Mouse (Mus musculus) bone marrow macrophage, adult 2 months (primary cell): ENCODE data around the gene Olfr437. TPM values are rescaled to one million over a fixed set of nuclear protein-coding genes. Genes with fewer than 3 reads are reported as not detected.
"Not testable (repeated sequence)": the region's sequence is repeated elsewhere in the genome, so short reads cannot be mapped to it uniquely, and the experiment has no call there.

Experiments used
- H3K27ac ChIP-seq: 2 replicates; pipeline ENCODE4 v1.5.1; 2012; ENCODE audit warnings: low read depth, low read length; ENCODE audit not compliant: insufficient read depth
- H3K4me1 ChIP-seq: 2 replicates; pipeline ENCODE4 v1.6.1; 2012; ENCODE audit warnings: low read length; ENCODE audit not compliant: control insufficient read depth, insufficient read depth
- H3K4me3 ChIP-seq: 2 replicates; pipeline ENCODE4 v1.5.1; 2012; ENCODE audit warnings: mild to moderate bottlenecking, low read length, moderate library complexity; ENCODE audit not compliant: insufficient read depth
- CTCF ChIP-seq: IDR thresholded peaks from 2 replicates; pipeline ENCODE4 v1.5.1; 2012; ENCODE audit warnings: low read depth, mild to moderate bottlenecking, low read length, moderate library complexity
- POLR2A ChIP-seq: IDR thresholded peaks from 2 replicates; pipeline ENCODE4 v1.6.1; 2012; ENCODE audit warnings: mild to moderate bottlenecking, low read depth, low read length, borderline replicate concordance
- polyA plus RNA-seq: library from polyadenylated mRNA; stranded (reverse); fragments of >200 nt; gene quantifications from 2 replicates; pipeline ENCODE4 v1.2.4, GENCODE M21; 2012; ENCODE audit not compliant: missing spikeins, insufficient read depth, insufficient read length

Olfr437 gene
- polyA plus RNA-seq: not detected in 2 replicates

GRCm38 (mm10) chr6:43162982-43163381, at the start of gene Olfr437:
Gene Olfr437 (plus strand): TSS chr6:43163282.
- TF ChIP-seq CTCF: no peak
- TF ChIP-seq POLR2A: no peak
- H3K4me3 ChIP-seq: no peak within 1 kb of the TSS
- no peak within 1 kb of the TSS for H3K27ac ChIP-seq
- no peaks in the 10 kb centered on the region for H3K4me1 ChIP-seq

GRCm38 (mm10) chr6:43146267-43146666, 16.8 kb upstream of the Olfr437 start, which contains the start of gene Olfr237-ps1:
Gene Olfr237-ps1 (plus strand): TSS chr6:43146567.
- not testable (repeated sequence) for H3K27ac ChIP-seq, H3K4me1 ChIP-seq, H3K4me3 ChIP-seq

DNA sequence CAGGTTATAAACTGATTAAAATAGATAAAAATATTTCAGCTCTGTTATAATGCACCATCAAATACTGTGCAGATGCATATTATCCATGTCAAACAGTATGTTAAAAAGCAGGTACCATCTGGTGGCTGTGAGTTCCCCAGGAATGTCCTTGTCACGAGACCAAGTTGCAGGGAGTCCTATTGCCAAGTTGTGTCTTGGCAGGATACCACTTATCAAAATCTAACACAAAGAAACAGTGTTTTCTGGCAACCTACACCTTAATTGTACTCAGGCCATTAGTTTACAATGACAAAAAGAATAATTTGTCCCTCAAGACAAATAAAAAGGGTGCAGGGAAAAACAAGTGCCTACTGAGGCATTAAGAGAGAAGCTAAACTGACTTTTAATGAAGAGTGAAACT, 3.6 kb upstream of the Olfr437 start:
- TF ChIP-seq CTCF (no peak), POLR2A (no peak)
- H3K27ac ChIP-seq: no peak overlapping the region
- H3K4me3 ChIP-seq: no peak overlapping the region
- H3K4me1 ChIP-seq: no peaks in the 10 kb centered on the region

DNA sequence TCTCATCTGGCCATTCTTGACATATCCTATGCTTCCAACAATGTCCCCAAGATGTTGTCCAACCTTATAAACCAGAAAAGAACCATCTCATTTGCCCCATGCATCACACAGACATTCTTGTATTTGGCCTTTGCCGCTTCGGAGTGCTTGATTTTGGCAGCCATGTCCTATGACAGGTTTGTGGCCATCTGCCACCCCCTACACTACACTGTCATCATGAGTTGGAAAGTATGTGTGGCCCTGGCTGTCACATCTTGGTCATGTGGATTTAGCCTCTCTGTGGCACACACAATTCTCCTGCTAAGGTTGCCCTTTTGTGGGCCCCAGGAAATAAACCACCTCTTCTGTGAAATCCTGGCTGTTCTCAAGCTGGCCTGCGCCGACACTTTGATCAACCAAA, 4.2 kb downstream of the Olfr437 start:
- TF ChIP-seq CTCF (no peak), POLR2A (no peak)
- Histone ChIP-seq H3K27ac (no peak overlapping the region), H3K4me3 (no peak overlapping the region)

GRCm38 (mm10) chr6:43171840-43172239, 8.8 kb downstream of the Olfr437 start, which contains the start of gene Olfr13:
Gene Olfr13 (plus strand): TSS chr6:43172140.
- no peaks in the 10 kb centered on the region for H3K4me1 ChIP-seq
- no peak within 1 kb of the TSS for H3K4me3 ChIP-seq
- H3K27ac ChIP-seq: no peak within 1 kb of the TSS
- TF ChIP-seq CTCF (no peak), POLR2A (no peak)

More for the DNA sequence above, 4.2 kb downstream of the Olfr437 start:
- H3K4me1 ChIP-seq: no peaks in the 10 kb centered on the region

- Histone ChIP-seq H3K27ac (no peak overlapping the region), H3K4me1 (no peaks in the 10 kb centered on the region), H3K4me3 (no peak overlapping the region)
- TF ChIP-seq POLR2A (no peak), CTCF (no peak)
Measured at GRCm38 (mm10) chr6:43178129-43178528, 15.0 kb downstream of the Olfr437 start.

DNA sequence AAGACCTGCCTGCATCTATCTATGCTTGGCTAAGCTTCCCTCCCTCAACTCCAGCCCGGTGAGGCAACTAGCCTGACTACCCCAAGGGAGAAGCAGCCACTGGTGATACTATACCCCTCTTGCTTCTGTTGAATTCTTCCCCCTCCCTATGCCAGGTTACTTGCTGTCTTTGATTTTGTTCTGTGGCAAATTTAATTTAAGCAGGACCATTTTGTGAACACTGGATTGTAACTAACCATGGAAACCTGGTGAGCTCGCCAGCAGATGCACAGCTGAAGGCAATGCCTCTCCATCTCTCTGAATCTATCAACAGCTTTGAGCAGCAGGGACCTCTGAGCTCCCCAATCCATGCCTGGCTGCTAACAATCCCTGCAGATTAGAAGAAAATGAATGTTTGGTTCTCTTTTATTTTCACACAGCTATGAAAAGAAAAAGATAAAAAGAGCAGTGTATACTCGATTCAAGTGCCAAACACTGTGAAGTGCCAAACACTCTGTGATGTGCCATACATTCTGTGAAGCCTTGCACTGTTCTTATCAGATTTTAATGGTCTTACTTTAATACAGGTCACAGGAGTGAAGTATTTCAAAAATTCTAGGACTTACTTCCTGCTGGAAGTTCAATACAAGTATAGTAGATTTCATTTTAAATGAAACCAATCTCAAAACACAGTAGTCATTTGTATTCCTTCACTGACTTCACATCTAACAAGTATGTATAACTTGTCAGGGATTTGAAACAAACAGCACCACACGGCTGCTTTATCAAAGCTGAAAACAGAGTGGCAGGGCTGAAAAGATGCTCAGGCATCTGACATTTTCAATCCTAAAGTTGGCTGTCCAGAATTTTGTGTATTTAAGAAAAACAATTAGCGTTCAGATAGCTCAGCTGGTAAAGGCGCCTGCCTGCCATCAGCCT, 15.8 kb downstream of the Olfr437 start:
- Histone ChIP-seq H3K4me3 (no peak overlapping the region), H3K27ac (no peak overlapping the region), H3K4me1 (no peaks in the 10 kb centered on the region)
- TF ChIP-seq POLR2A (no peak), CTCF (no peak)

GRCm38 (mm10) chr6:43190986-43191385, 27.9 kb downstream of the Olfr437 start:
- H3K4me3 ChIP-seq: no peak overlapping the region
- H3K27ac ChIP-seq: no peak overlapping the region

GRCm38 (mm10) chr6:43196781-43197180, 33.7 kb downstream of the Olfr437 start, which contains the start of gene Olfr435:
Gene Olfr435 (plus strand): TSS chr6:43197146.
- Histone ChIP-seq H3K27ac (no peak within 1 kb of the TSS), H3K4me1 (no peaks in the 10 kb centered on the region), H3K4me3 (no peak within 1 kb of the TSS)
- TF ChIP-seq POLR2A: no peak
- TF ChIP-seq CTCF: no peak

More at GRCm38 (mm10) chr6:43190986-43191385, 27.9 kb downstream of the Olfr437 start:
- no peak for TF ChIP-seq POLR2A
- no peak for TF ChIP-seq CTCF
- H3K4me1 ChIP-seq: no peaks in the 10 kb centered on the region

DNA sequence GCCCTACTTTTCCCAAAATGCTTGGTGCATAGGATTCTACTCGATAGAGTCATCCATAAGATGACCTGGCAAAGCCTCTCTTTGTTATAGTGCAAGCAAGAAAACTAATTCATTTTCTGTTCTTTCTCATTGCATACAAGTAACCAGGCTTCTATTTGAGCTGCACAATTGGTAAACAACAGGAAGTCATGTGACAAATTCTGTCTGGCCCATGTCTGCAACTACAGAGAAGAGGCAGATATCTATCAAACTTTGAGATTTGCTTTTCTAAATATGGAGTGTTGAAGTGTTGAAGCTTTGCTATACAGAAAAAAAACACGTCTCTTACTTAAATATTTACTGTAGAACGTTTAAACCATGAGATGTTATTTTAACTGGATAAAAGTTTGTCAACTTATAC, 35.0 kb downstream of the Olfr437 start:
- Histone ChIP-seq H3K4me1 (no peaks in the 10 kb centered on the region), H3K27ac (no peak overlapping the region), H3K4me3 (no peak overlapping the region)
- TF ChIP-seq CTCF (no peak), POLR2A (no peak)

- no peak overlapping the region for H3K27ac ChIP-seq
- TF ChIP-seq POLR2A (no peak), CTCF (no peak)
- H3K4me3 ChIP-seq: no peak overlapping the region
- H3K4me1 ChIP-seq: no peaks in the 10 kb centered on the region
Measured at GRCm38 (mm10) chr6:43202786-43203185, 39.7 kb downstream of the Olfr437 start.
